Mouse (Mus musculus): ENCODE measurements around the gene Fam185a. TPM values are rescaled to one million over a fixed set of nuclear protein-coding genes. Genes with fewer than 3 reads are reported as not detected.

The Fam185a gene
- polyA plus RNA-seq, 1 experiment from 2014 or later, result 9.4 TPM

Other genes with a start within 250 kb of the Fam185a start
- gene Gsap, start 238.7 kb upstream of the Fam185a start, polyA plus RNA-seq (2014; fragmentation: Nextera tagmentation; extraction: Ambion mirVana), result 9.7 and 16.3 TPM in 2 replicates
- 5.1 and 7.3 TPM in 2 replicates for gene Fgl2, start 52.3 kb upstream of the Fam185a start, polyA plus RNA-seq (2014; fragmentation: Nextera tagmentation; extraction: Ambion mirVana)
- 0.27 and 0.99 TPM in 2 replicates for gene Ccdc146, start 281 bp upstream of the Fam185a start, polyA plus RNA-seq (2014; fragmentation: Nextera tagmentation; extraction: Ambion mirVana)
- 0.95 and 5.5 TPM in 2 replicates for gene Lrrc17, start 118.6 kb downstream of the Fam185a start, polyA plus RNA-seq (2014; fragmentation: Nextera tagmentation; extraction: Ambion mirVana)
- 0.21 and 0.35 TPM in 2 replicates for gene Fbxl13, start 220.7 kb downstream of the Fam185a start, polyA plus RNA-seq (2014; fragmentation: Nextera tagmentation; extraction: Ambion mirVana)
- 51.1 and 57.2 TPM in 2 replicates for gene Armc10, start 220.9 kb downstream of the Fam185a start, polyA plus RNA-seq (2014; fragmentation: Nextera tagmentation; extraction: Ambion mirVana)